Mouse (Mus musculus): ENCODE results near the gene Tmem14c.
"Not testable (repeated sequence)": the region's sequence is repeated elsewhere in the genome, so short reads cannot be mapped to it uniquely, and the experiment has no call there.

The Tmem14c gene

DNA sequence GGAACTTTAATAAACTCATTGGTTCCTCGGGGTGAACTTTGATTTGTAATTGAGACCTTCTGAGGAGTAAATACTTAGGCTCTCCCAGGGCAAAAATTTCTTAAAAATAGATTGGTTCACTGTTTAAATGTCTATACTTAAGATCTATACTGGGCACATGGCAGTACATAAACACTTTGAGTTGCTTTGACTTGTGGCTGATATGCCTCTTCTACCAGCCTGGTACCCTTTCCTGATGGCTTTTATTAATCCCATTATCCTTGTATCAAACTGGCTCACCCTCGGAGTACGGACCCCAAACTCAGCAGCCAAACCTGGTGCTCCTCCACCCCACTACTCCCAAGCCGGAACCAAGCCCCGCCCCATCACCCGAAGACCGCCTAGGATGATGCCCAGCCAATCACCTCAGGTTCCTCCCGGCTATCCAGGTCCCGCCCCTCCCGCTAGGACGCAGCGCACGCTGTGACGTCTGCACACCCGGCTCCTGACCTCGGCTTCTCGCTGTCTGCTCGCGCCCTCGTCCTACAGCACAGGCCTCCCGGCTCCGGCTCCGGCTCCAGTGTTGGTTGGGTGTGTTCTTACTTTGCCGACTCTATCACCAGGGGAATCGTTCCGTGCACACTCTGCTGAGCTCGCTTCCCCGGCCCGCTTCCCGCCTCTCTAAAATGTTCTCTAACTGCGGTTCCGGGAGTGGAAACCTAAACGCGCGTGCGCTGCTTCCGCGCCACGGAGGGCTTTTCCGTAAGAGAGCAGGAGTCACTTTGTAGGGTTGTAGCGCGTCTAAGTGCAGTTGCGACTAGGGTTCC lies at the start of gene Tmem14c:
Gene Tmem14c, plus strand, starts transcription at position 464 of the 806 bp plus-strand sequence.
- peak; percentile 94 for DNase-seq (ENCODE audit: low spot score)

GRCm38 (mm10) chr13:40967609-40968008 lies 48.5 kb upstream of the Tmem14c start:
- DNase-seq (ENCODE audit: low spot score) = no peak

GRCm38 (mm10) chr13:40968564-40968963 lies 47.5 kb upstream of the Tmem14c start:
- DNase-seq (ENCODE audit: low spot score) = no peak

- no peak for DNase-seq (ENCODE audit: low spot score)
These were observed 46.2 kb upstream of the Tmem14c start for GRCm38 (mm10) chr13:40969761-40970390.

DNA sequence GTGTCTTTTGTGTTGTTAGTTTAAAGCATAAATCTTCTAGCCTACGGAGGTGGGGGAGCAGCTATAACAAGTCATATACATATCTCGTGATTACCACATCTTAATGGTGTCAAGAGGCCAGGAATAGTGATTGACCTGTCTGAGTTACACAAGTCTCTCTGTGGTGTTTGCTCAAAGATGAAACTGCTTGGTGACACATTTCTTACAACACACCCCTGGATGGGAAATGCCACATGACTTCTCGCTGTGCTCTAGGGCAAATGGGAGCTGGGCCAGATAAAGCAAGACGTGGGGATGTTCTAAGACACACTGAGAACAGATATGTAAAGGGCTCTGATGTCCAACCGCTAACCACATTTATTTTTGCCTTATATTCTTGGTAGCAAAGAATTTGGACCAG lies 44.8 kb upstream of the Tmem14c start:
- no peak for DNase-seq (ENCODE audit: low spot score)

DNA sequence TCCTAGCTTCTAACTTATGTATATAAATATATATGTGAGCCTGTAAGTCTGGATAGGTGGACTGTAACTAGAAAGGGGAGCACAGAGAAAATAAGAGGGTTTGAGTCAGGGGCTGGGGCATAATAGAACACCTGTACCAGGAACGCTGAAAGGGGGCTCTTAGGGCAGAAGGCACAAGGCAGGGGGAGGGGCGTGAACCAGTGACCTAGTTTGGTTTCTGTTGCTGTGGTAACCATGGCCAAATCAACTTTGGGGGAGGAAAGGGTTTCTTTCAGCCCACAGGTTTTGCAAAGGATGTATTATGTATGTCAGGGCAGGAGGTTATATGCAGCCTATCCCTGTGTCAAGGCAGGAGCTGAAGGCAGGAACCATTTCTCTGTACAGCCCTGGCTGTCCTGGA lies 44.3 kb upstream of the Tmem14c start:
- no peak for DNase-seq (ENCODE audit: low spot score)

DNA sequence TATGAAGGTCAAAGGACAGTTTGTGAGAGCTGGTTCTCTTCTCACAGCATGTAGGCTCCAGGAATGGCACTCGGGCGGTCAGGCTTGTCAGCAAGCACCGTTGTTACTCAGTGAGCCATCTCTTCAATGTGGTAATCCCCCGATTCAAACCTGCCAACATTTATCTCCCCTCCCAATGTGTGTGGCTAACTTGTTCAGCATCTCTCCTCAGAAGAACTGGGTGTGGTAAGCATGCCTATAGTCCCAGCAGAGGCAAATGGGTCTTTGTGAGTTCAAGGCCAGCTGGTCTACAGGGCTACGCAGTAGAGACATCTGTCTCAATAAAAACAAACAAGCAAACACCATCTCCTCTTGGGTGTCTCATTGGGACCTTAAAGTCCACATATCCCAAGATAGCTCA lies 43.1 kb upstream of the Tmem14c start:
- DNase-seq (ENCODE audit: low spot score) = no peak

DNA sequence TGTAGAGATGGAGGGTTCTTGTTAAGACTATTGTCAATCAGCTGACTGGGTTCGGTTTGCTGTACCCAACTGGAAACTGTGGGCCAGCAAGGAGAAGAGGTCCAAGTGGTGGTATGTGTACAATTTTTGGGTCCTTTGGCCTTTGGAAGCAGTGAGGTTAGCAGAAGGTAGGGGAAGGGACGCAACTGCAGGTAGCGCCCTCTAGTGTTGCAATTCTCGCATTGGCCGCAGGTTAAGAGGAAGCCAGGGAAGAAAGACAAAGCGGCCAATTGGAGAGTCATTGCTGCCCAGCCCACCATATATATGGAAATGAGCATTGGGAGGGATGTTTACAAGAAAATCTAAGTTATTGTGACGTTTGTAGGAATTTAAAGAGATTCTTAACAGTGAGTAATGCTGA lies 38.5 kb upstream of the Tmem14c start:
- DNase-seq (ENCODE audit: low spot score) = peak; percentile 38

DNA sequence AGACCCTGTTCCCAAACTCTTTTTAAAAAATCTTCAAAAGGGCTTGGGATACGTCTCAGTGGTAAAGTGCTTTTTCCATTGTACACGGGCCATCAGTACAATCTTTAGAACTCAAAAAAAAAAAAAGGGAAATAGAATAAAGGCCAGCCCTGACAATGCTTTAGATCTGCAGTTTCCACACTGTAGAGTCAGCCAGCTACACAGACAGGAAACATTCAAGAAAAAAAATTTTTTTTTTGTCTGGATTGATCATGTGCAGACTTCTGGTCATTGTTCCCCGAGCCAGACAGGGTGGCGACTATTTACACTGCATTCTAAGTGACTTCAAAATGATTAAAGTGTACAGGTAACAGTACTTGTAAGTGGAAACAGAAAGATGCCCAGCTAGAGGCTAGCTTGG lies 37.4 kb upstream of the Tmem14c start:
- DNase-seq (ENCODE audit: low spot score) = no peak

- DNase-seq (ENCODE audit: low spot score) = no peak
These were observed 36.8 kb upstream of the Tmem14c start for GRCm38 (mm10) chr13:40979321-40979720.

GRCm38 (mm10) chr13:40982759-40983158 lies 33.3 kb upstream of the Tmem14c start:
- DNase-seq (ENCODE audit: low spot score) = no peak

GRCm38 (mm10) chr13:40986081-40986480 lies 30.0 kb upstream of the Tmem14c start:
- DNase-seq (ENCODE audit: low spot score) = no peak

DNA sequence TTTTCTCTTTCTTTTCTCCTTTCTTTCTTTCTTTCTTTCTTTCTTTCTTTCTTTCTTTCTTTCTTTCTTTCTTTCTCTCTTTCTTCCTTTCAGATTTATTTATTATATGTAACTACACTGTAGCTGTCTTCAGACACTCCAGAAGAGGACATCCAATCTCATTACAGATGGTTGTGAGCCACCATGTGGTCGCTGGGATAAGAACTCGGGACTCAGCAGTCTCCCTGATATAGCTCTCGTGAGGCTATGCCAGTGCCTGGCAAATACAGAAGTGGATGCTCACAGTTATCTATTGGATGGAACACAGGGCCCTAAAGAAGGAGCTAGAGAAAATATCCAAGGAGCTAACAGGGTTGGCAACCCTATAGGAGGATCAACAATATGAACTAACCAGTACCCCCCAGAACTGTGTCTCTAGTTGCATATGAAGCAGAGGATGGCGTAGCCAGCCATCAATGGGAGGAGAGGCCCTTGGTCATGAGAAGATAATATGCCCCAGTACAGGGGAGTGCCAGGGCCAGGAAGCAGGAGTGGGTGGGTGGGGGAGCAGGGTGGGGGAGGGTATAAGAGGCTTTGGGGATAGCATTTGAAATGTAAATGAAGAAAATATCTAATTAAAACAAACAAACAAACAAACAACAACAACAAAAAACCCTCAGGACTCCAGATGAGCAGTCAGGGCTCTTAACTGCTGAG lies 28.3 kb upstream of the Tmem14c start:
- not testable (repeated sequence) for DNase-seq (ENCODE audit: low spot score)

GRCm38 (mm10) chr13:40988418-40988817 lies 27.7 kb upstream of the Tmem14c start:
- DNase-seq (ENCODE audit: low spot score) = no peak

- DNase-seq (ENCODE audit: low spot score) = no peak
These were observed 21.4 kb upstream of the Tmem14c start for GRCm38 (mm10) chr13:40994487-40995263.

- not testable (repeated sequence) for DNase-seq (ENCODE audit: low spot score)
These were observed 17.6 kb upstream of the Tmem14c start for GRCm38 (mm10) chr13:40998537-40998936.

GRCm38 (mm10) chr13:41000140-41000925 lies 15.8 kb upstream of the Tmem14c start:
- DNase-seq (ENCODE audit: low spot score) = peak; percentile 39

GRCm38 (mm10) chr13:41000926-41001639 lies 15.0 kb upstream of the Tmem14c start, which contains the start of gene Pak1ip1:
Gene Pak1ip1, plus strand, starts transcription at chr13:41001023.
- DNase-seq (ENCODE audit: low spot score) = peak; percentile 93

GRCm38 (mm10) chr13:41002001-41002400 lies 14.1 kb upstream of the Tmem14c start:
- DNase-seq (ENCODE audit: low spot score) = no peak

GRCm38 (mm10) chr13:41006244-41006643 lies 9.8 kb upstream of the Tmem14c start:
- no peak for DNase-seq (ENCODE audit: low spot score)

GRCm38 (mm10) chr13:41008271-41008670 lies 7.8 kb upstream of the Tmem14c start:
- DNase-seq (ENCODE audit: low spot score) = no peak

Measured in testis, postnatal 14 days (tissue).